In the genomic region with DNA sequence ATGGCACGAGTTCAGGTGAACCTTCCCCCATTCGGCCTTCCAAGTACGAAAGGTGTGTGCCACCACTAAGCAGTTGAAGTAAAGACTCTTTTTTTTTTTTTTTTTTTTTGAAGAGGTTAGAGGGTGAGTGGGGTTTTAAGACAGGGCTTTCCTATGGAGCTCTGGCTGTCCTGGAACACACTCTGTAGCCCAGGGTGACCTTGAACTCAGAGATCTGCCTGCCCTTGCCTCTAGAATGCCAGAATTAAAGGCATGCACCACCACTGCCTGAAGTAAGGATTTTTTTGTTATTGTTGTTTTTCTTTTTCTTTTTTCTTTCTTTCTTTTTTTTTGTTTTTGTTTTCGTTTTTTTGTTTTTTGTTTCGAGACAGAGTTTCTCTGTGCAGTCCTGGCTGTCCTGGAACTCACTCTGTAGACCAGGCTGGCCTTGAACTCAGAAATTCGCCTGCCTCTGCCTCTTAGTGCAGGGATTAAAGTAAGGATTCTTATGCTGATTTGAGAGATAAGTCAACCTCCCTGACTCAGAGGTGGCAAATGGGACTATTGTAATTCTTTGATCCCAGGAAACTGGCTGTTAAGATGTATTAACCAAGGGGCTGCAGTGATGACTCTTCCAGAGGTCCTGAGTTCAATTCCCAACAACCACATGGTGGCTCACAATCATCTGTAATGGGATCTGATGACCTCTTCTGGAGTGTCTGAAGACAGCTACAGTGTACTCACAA, we compare ENCODE assay signal across 20 mouse cellular contexts. TPM values are rescaled to one million over a fixed set of nuclear protein-coding genes. Genes with fewer than 3 reads are reported as not detected.
"Had no signal": no experiment of that assay in that cellular context is flagged by ENCODE, and none has a peak within 500 bp of the region (broad histone marks: within the 10 kb centered on the region; RNA-seq: fewer than 3 reads in every experiment).

No protein-coding gene starts in this region.

- H3K4me2 ChIP-seq: limb, embryonic 13.5 days; lung, embryonic 15.5 days; midbrain, embryonic 11.5 days; neural tube, embryonic 12.5 days; neural tube, embryonic 15.5 days had no signal

- H3K27me3 ChIP-seq: limb, embryonic 13.5 days; lung, embryonic 15.5 days; neural tube, embryonic 12.5 days; neural tube, embryonic 15.5 days had no signal

- H3K36me3 ChIP-seq: limb, embryonic 10.5 days; limb, embryonic 13.5 days; lung, embryonic 15.5 days; neural tube, embryonic 12.5 days; neural tube, embryonic 15.5 days had no signal

- H3K9me3 ChIP-seq: limb, embryonic 10.5 days; limb, embryonic 13.5 days; lung, embryonic 15.5 days; neural tube, embryonic 12.5 days; neural tube, embryonic 15.5 days had no signal

- DNase-seq: kidney, adult 2 months; kidney, postnatal 36 days; layer of hippocampus, adult 9-11 months; liver; liver, postnatal 0 days; lung, postnatal 10 days; midbrain, embryonic 14.5 days; retina, postnatal 1 day; right cerebral cortex, postnatal 25 days; thymus, adult 18-20 months; thymus, postnatal 36 days had no signal

- H3K4me3 ChIP-seq: limb, embryonic 10.5 days; limb, embryonic 13.5 days; lung, embryonic 15.5 days; neural tube, embryonic 12.5 days; neural tube, embryonic 15.5 days had no signal

- H3K27ac ChIP-seq: kidney, postnatal 0 days; limb, embryonic 10.5 days; limb, embryonic 13.5 days; liver, embryonic 14.5 days; lung, embryonic 15.5 days; neural tube, embryonic 12.5 days; neural tube, embryonic 15.5 days had no signal

- H3K4me1 ChIP-seq: limb, embryonic 10.5 days; limb, embryonic 13.5 days; lung, embryonic 15.5 days; neural tube, embryonic 12.5 days had no signal

- H3K9ac ChIP-seq: limb, embryonic 13.5 days; liver, embryonic 14.5 days; liver, postnatal 0 days; lung, embryonic 15.5 days; neural tube, embryonic 12.5 days; neural tube, embryonic 15.5 days had no signal

RNA-seq across cellular contexts. Expression of a gene that starts 7.6 kb away (rescaled TPM):
- total RNA-seq: megakaryocyte-erythroid progenitor cell, adult 5-6 weeks had no signal
